Mouse (Mus musculus) adrenal gland, postnatal 4 days (tissue): ENCODE measurements around the gene Mcat. TPM values are rescaled to one million over a fixed set of nuclear protein-coding genes. Genes with fewer than 3 reads are reported as not detected.
A peak's percentile ranks its signal among the peaks of the same experiment; 100 is the strongest.

ENCODE experiments used
- DNase-seq, 2 experiments: peaks; one replicate each; pipeline ENCODE4 v3.0.0; 2021 to 2022; ENCODE audit warnings: low spot score in 2 of 2, mixed read lengths in 2 of 2
- long read RNA-seq, 2 experiments: library from polyadenylated mRNA; stranded (forward); transcript quantifications; one replicate each; pipeline ENCODE4 v2.0.0; 2021
- total RNA-seq, 2 experiments: library from RNA; stranded (reverse); gene quantifications; 2 replicates each; pipeline ENCODE4 v1.2.3; 2021

The Mcat gene
- 10 to 100 TPM; 38.1 to 43.3 TPM for total RNA-seq
- long read RNA-seq, experiment 1, transcript Mcat-201 (4 exons, 1,917 nt): major isoform, 40 of 53 reads
- long read RNA-seq, experiment 1, partial matches to known transcripts: 1 of 53 reads
- long read RNA-seq, experiment 1, other reads (novel, unspliced or antisense): 10 of 53 reads
- long read RNA-seq, experiment 2, transcript Mcat-201 (4 exons, 1,917 nt): major isoform, 91 of 118 reads
- long read RNA-seq, experiment 2, partial matches to known transcripts: 2 of 118 reads
- long read RNA-seq, experiment 2, other reads (novel, unspliced or antisense): 19 of 118 reads

GRCm38 (mm10) chr15:83563327-83563856 lies at the start of gene Mcat, which contains the start of gene Tspo:
Gene Mcat, minus strand, starts transcription at chr15:83563787.
Gene Tspo, plus strand, starts transcription at chr15:83563592.
- DNase-seq: peak; percentile 38 to 57

GRCm38 (mm10) chr15:83607115-83607802 lies 43.7 kb upstream of the Mcat start:
- DNase-seq: peak in 1 of 2 experiments; percentile 56

- DNase-seq: no peak
These were observed 43.1 kb upstream of the Mcat start for GRCm38 (mm10) chr15:83606700-83607099.

GRCm38 (mm10) chr15:83606216-83606615 lies 42.6 kb upstream of the Mcat start:
- no peak for DNase-seq

GRCm38 (mm10) chr15:83603426-83603825 lies 39.8 kb upstream of the Mcat start:
- DNase-seq: no peak

- no peak for DNase-seq
These were observed 39.4 kb upstream of the Mcat start for GRCm38 (mm10) chr15:83603046-83603396.

- no peak for DNase-seq
These were observed 38.9 kb upstream of the Mcat start for GRCm38 (mm10) chr15:83602372-83603045.

GRCm38 (mm10) chr15:83601185-83601584 lies 37.6 kb upstream of the Mcat start:
- no peak for DNase-seq

GRCm38 (mm10) chr15:83596833-83597232 lies 33.2 kb upstream of the Mcat start:
- DNase-seq: no peak

GRCm38 (mm10) chr15:83595364-83595711 lies 31.8 kb upstream of the Mcat start:
- DNase-seq: no peak

GRCm38 (mm10) chr15:83594513-83595363 lies 31.2 kb upstream of the Mcat start, which contains the start of gene Ttll12:
Gene Ttll12, minus strand, starts transcription at chr15:83595157.
- peak; percentile 85 to 88 for DNase-seq

GRCm38 (mm10) chr15:83593702-83594512 lies 30.3 kb upstream of the Mcat start:
- DNase-seq: no peak

GRCm38 (mm10) chr15:83593189-83593585 lies 29.6 kb upstream of the Mcat start:
- no peak for DNase-seq

GRCm38 (mm10) chr15:83592260-83593188 lies 28.9 kb upstream of the Mcat start:
- no peak for DNase-seq

- DNase-seq: no peak
These were observed 28.2 kb upstream of the Mcat start for GRCm38 (mm10) chr15:83591758-83592157.

- no peak for DNase-seq
These were observed 27.3 kb upstream of the Mcat start for GRCm38 (mm10) chr15:83590841-83591240.

GRCm38 (mm10) chr15:83584741-83585220 lies 21.2 kb upstream of the Mcat start:
- DNase-seq: no peak

- DNase-seq: peak in 1 of 2 experiments; percentile 50
These were observed 20.0 kb upstream of the Mcat start for GRCm38 (mm10) chr15:83583419-83584156.
